Mouse (Mus musculus) kidney, adult 2 months (tissue): ENCODE data around the gene Tpcn2.

Experiments used
- CTCF ChIP-seq: fragments of 200-500 bp; conservative IDR thresholded peaks from 2 replicates; pipeline ENCODE4 v1.5.1; 2011; ENCODE audit warnings: low read depth, mild to moderate bottlenecking, control low read depth, low read length, moderate library complexity, mixed read lengths; ENCODE audit not compliant: insufficient read depth, insufficient read length
- POLR2A ChIP-seq: fragments of 200-500 bp; IDR thresholded peaks from one replicate; pipeline ENCODE4 v1.6.1; 2011; ENCODE audit warnings: low read depth, low read length, control low read depth

GRCm38 (mm10) chr7:145330641-145331040 lies 46.8 kb upstream of the Tpcn2 start:
- no peak for TF ChIP-seq CTCF
- no peak for TF ChIP-seq POLR2A
